Mouse (Mus musculus) heart, postnatal 0 days (tissue): ENCODE measurements at regions not wholly inside any gene's neighbourhood (a gene's known extent, or its start where the extent isn't known, plus 50 kb on each side); places are given as distances from the start of the nearest gene placed in this dataset.

ENCODE experiments used
- CTCF ChIP-seq: IDR thresholded peaks from 2 replicates; pipeline ENCODE4 v1.5.1; 2016; ENCODE audit warnings: antibody characterized with exemption, control low read depth, low read depth
- EP300 ChIP-seq: IDR thresholded peaks from 2 replicates; pipeline ENCODE4 v1.6.1; 2016; ENCODE audit warnings: antibody characterized with exemption, low read depth

DNA sequence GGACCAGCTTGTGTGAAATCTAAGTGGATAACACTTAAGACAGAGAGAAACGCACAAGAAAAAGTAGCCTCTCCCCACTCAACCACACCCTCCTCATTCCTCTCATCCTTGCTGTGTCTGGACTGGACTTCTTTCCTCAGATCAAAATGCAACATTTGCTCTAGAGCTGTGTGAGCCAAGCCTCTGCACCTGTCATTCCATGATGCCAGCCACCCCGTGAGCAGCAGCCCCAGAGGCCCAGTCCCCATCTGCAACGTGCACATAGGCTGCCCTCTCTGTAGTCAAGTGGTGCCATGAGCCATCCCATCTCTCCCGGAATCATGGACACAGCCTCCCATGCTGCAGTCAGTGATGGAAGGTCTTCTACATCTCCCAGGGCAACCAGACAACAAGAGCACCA is 55.1 kb upstream of the Gpc1 start:
- TF ChIP-seq CTCF (no peak), EP300 (no peak)
